In the genomic region with DNA sequence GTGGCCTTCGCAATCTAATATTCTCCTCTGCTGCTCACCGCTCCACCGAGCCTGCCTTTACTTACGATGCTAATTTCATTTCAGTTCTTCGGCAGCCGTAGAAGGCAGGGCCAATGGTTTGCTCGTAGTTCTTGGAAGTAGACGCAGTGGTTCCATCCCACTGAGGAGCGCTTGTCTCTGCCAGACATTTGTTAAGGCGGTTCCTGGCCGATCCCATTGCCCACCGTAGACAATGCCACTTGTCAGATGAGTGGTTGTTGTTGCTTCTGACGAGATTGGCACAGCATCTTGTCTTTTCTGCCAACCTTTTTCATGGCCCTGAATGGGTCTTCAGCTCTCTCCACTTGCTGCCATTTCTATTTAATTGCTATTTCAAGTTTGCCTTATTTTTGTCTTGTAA, we compare ENCODE assay signal across 18 mouse cellular contexts. TPM values are rescaled to one million over a fixed set of nuclear protein-coding genes. Genes with fewer than 3 reads are reported as not detected.
A peak's percentile ranks its signal among the peaks of the same experiment; 100 is the strongest.
DNase-seq lines count a peak whose midpoint lies in the region; ATAC-seq and TF ChIP-seq lines count a peak whose summit lies in the region.
"Had no signal": no experiment of that assay in that cellular context is flagged by ENCODE, and none has a peak within 500 bp of the region (broad histone marks: within the 10 kb centered on the region; RNA-seq: fewer than 3 reads in every experiment).

No protein-coding gene starts in this region.

- no peaks in the 10 kb centered on the region for H3K9me3 ChIP-seq in lung, postnatal 0 days (ENCODE audit: low read length)
- H3K9me3 ChIP-seq: liver, embryonic 13.5 days; neural tube, embryonic 15.5 days had no signal

- DNase-seq in frontal cortex, postnatal 25 days (ENCODE audit: low spot score in 2 of 2), result no peak
- peak; percentile 55 for DNase-seq in layer of hippocampus, adult 9-11 months
- DNase-seq in layer of hippocampus, postnatal 25 days (ENCODE audit: extremely low spot score in 1 of 2, low spot score in 1 of 2), result no peak
- DNase-seq in R1 (ENCODE audit: low read depth, low spot score), result peak; percentile 45
- DNase-seq in brain, embryonic 18.5 days (ENCODE audit: low read depth, low spot score), result peak; percentile 32
- no peak for DNase-seq in lung, postnatal 0 days (ENCODE audit: low spot score)
- DNase-seq in heart, adult 8-10 months (ENCODE audit: low spot score), result no peak
- DNase-seq: kidney, adult 2 months; kidney, postnatal 25 days; liver, embryonic 13.5 days; lung, postnatal 14 days; thymus, postnatal 4 days had no signal

- ATAC-seq in frontal cortex, adult (ENCODE audit: low TSS enrichment), result peak; percentile 57
- no peak for ATAC-seq in lung, postnatal 0 days
- ATAC-seq: Patski had no signal

- TF ChIP-seq CTCF in lung, postnatal 0 days (IDR thresholded peaks at IDR 0.05), result no peak

- H3K36me3 ChIP-seq in lung, postnatal 0 days (ENCODE audit: insufficient read depth, low read length), result no peaks in the 10 kb centered on the region
- H3K36me3 ChIP-seq: liver, embryonic 13.5 days had no signal

- no peak overlapping the region for H3K4me2 ChIP-seq in lung, postnatal 0 days (replicated peaks; ENCODE audit: low read depth, low read length)
- H3K4me2 ChIP-seq: liver, embryonic 13.5 days; neural tube, embryonic 15.5 days had no signal

- TF ChIP-seq EP300 in lung, postnatal 0 days (IDR thresholded peaks at IDR 0.05), result no peak

- no peak overlapping the region for H3K9ac ChIP-seq in lung, postnatal 0 days (replicated peaks; ENCODE audit: low read depth)
- H3K9ac ChIP-seq: liver, embryonic 13.5 days; neural tube, embryonic 15.5 days had no signal

- H3K4me3 ChIP-seq in lung, postnatal 0 days (ENCODE audit: low read depth, low read length), result no peak overlapping the region
- H3K4me3 ChIP-seq: erythroblast, embryonic 14.5 days; liver, embryonic 13.5 days; megakaryocyte, embryonic 14.5 days; myocyte; neural tube, embryonic 15.5 days had no signal

- H3K4me1 ChIP-seq in lung, postnatal 0 days (ENCODE audit: insufficient read depth, low read depth, low read length), result no peaks in the 10 kb centered on the region
- H3K4me1 ChIP-seq: liver, embryonic 13.5 days; megakaryocyte, embryonic 14.5 days had no signal

- H3K27ac ChIP-seq in lung, postnatal 0 days (ENCODE audit: low read length), result no peak overlapping the region
- H3K27ac ChIP-seq: liver, embryonic 13.5 days; neural tube, embryonic 15.5 days had no signal

- 97% methylated on average over 13 of the region's 13 CpGs for WGBS in lung, postnatal 0 days

- H3K27me3 ChIP-seq in lung, postnatal 0 days (replicated peaks; ENCODE audit: insufficient read depth, low read length), result no peaks in the 10 kb centered on the region
- H3K27me3 ChIP-seq: liver, embryonic 13.5 days; megakaryocyte, embryonic 14.5 days; neural tube, embryonic 15.5 days; Patski had no signal

RNA-seq across cellular contexts. Expression of gene Cavin4, which starts 33.9 kb away (rescaled TPM):
- 1 to 10 TPM; 1.7 to 2.7 TPM for total RNA-seq in layer of hippocampus, postnatal 25 days (2021)
- 0.55 and 0.93 TPM in 2 replicates for polyA plus RNA-seq in lung, postnatal 0 days (2015; fragmentation: Nextera tagmentation; extraction: Ambion mirVana)
- 100 to 1,000 TPM; 111 to 133 (median 117) TPM for total RNA-seq in heart, adult 8-10 months (2022)
- polyA plus RNA-seq: erythroblast, embryonic 14.5 days had no signal

RNA-seq across cellular contexts. Expression of gene Tmeff1, which starts 44.5 kb away (rescaled TPM):
- total RNA-seq in layer of hippocampus, postnatal 25 days (2021), result 100 to 1,000 TPM; 130 to 137 TPM
- polyA plus RNA-seq in lung, postnatal 0 days (2015; fragmentation: Nextera tagmentation; extraction: Ambion mirVana), result 29.4 and 36.5 TPM in 2 replicates
- total RNA-seq in heart, adult 8-10 months (2022), result 10 to 100 TPM in 2 of 4 experiments, 1 to 10 TPM in 2; 7.1 to 12.0 (median 9.5) TPM

Comparison
In these comparisons a context has a peak if more than half of its experiments do, and no peak if none do; other contexts are left out.
1. DNase-seq: peak in layer of hippocampus, adult 9-11 months (single experiment), R1 (single experiment) and brain, embryonic 18.5 days (single experiment); none in frontal cortex, postnatal 25 days (0 of 2), layer of hippocampus, postnatal 25 days (0 of 2), lung, postnatal 0 days (single experiment) and heart, adult 8-10 months (single experiment).
2. RNA of gene Cavin4, which starts 33.9 kb away (total RNA-seq): 111 to 133 TPM in heart, adult 8-10 months; 1.7 to 2.7 TPM in layer of hippocampus, postnatal 25 days; every median in the first group is over 10 times any median in the second.
3. RNA of gene Tmeff1, which starts 44.5 kb away (total RNA-seq): 130 to 137 TPM in layer of hippocampus, postnatal 25 days; 7.1 to 12.0 TPM in heart, adult 8-10 months; every median in the first group is over 10 times any median in the second.